Mouse (Mus musculus) neural tube, embryonic 13.5 days (tissue): ENCODE results near the gene Pax9. TPM values are rescaled to one million over a fixed set of nuclear protein-coding genes. Genes with fewer than 3 reads are reported as not detected.

Source experiments
- ATAC-seq: fragments of 200-750 bp; cut with Nextera tagmentation; 2 replicates; pipeline ENCODE4 v1.8.0; 2017; ENCODE audit warnings: low read depth, mild to moderate bottlenecking, moderate TSS enrichment, moderate library complexity
- H3K27ac ChIP-seq: fragments of 300-500 bp; sonication (generic); replicated peaks from 2 replicates; pipeline ENCODE4 v1.5.1; 2015; ENCODE audit warnings: moderate library complexity, mild to moderate bottlenecking, inconsistent platforms
- H3K27me3 ChIP-seq: fragments of 300-500 bp; sonication (generic); 2 replicates; pipeline ENCODE4 v1.6.1; 2015; ENCODE audit warnings: mild to moderate bottlenecking, inconsistent platforms
- H3K36me3 ChIP-seq: fragments of 300-500 bp; sonication (generic); 2 replicates; pipeline ENCODE4 v1.6.1; 2015; ENCODE audit warnings: mild to moderate bottlenecking, inconsistent platforms
- H3K4me1 ChIP-seq: fragments of 300-500 bp; sonication (generic); replicated peaks from 2 replicates; pipeline ENCODE4 v1.6.1; 2015; ENCODE audit warnings: inconsistent platforms
- H3K4me2 ChIP-seq: fragments of 300-500 bp; sonication (generic); 2 replicates; pipeline ENCODE4 v1.6.1; 2015; ENCODE audit warnings: inconsistent platforms, mild to moderate bottlenecking, moderate library complexity
- H3K4me3 ChIP-seq: fragments of 300-500 bp; sonication (generic); 2 replicates; pipeline ENCODE4 v1.5.1; 2015; ENCODE audit warnings: mild to moderate bottlenecking, inconsistent platforms
- H3K9ac ChIP-seq: fragments of 300-500 bp; sonication (generic); 2 replicates; pipeline ENCODE4 v1.6.1; 2015; ENCODE audit warnings: moderate library complexity, mild to moderate bottlenecking, inconsistent platforms
- H3K9me3 ChIP-seq: fragments of 300-500 bp; sonication (generic); 2 replicates; pipeline ENCODE4 v1.6.1; 2016; ENCODE audit warnings: inconsistent platforms
- whole genome bisulfite sequencing: fragments of 180-500 bp; shearing (Covaris S2); methylation state at CpG from one replicate; pipeline ENCODE4 v1.1.7; 2015; 5-methylcytosine and 5-hydroxymethylcytosine counted together
- polyA plus RNA-seq: library from polyadenylated mRNA; unstranded; fragments of >200 nt; fragmentation: Nextera tagmentation; extraction: Ambion mirVana; gene quantifications from 2 replicates; pipeline ENCODE4 v1.2.1, GENCODE M21; 2015

The Pax9 gene
- polyA plus RNA-seq, 1 experiment from 2014 or later: 0.56 TPM

- H3K27me3 ChIP-seq: peaks cover 100% of the 10 kb centered on the region
- H3K9ac ChIP-seq: no peak overlapping the region
- peak overlapping the region; percentile 4; the same call in 1 of the 2 replicates for H3K4me2 ChIP-seq
- no peak overlapping the region for H3K27ac ChIP-seq
- H3K4me1 ChIP-seq: peaks cover 8% of the 10 kb centered on the region
- no peaks in the 10 kb centered on the region for H3K36me3 ChIP-seq
- no peaks in the 10 kb centered on the region for H3K9me3 ChIP-seq
- no peak overlapping the region for H3K4me3 ChIP-seq
- no peak for ATAC-seq
- 2% methylated on average over 16 of the region's 16 CpGs for WGBS
Measured at GRCm38 (mm10) chr12:56690366-56690765, 1.2 kb upstream of the Pax9 start.

GRCm38 (mm10) chr12:56691001-56691400 lies 566 bp upstream of the Pax9 start:
- no peak for ATAC-seq
- Histone ChIP-seq H3K4me2 (peak overlapping the region; percentile 30; the same call in 1 of the 2 replicates), H3K27ac (no peak overlapping the region), H3K9me3 (no peaks in the 10 kb centered on the region), H3K4me3 (peak overlapping the region; percentile 17; the same call in 1 of the 2 replicates), H3K27me3 (peaks cover 100% of the 10 kb centered on the region), H3K9ac (no peak overlapping the region), H3K36me3 (no peaks in the 10 kb centered on the region), H3K4me1 (peaks cover 14% of the 10 kb centered on the region)
- WGBS: 1% methylated on average over 12 of the region's 12 CpGs

GRCm38 (mm10) chr12:56692536-56692935 lies 969 bp downstream of the Pax9 start:
- Histone ChIP-seq H3K4me3 (no peak overlapping the region), H3K9me3 (no peaks in the 10 kb centered on the region)
- 2% methylated on average over 19 of the region's 19 CpGs for WGBS

GRCm38 (mm10) chr12:56693411-56694098 lies 2.0 kb downstream of the Pax9 start:
- no peak for ATAC-seq
- Histone ChIP-seq H3K9me3 (no peaks in the 10 kb centered on the region), H3K4me1 (peaks cover 25% of the 10 kb centered on the region), H3K27me3 (peaks cover 100% of the 10 kb centered on the region), H3K9ac (no peak overlapping the region), H3K36me3 (no peaks in the 10 kb centered on the region), H3K4me3 (no peak overlapping the region), H3K4me2 (no peak overlapping the region), H3K27ac (no peak overlapping the region)
- 9% methylated on average over 14 of the region's 14 CpGs for WGBS

More at GRCm38 (mm10) chr12:56692536-56692935, 969 bp downstream of the Pax9 start:
- H3K9ac ChIP-seq: no peak overlapping the region
- peaks cover 25% of the 10 kb centered on the region for H3K4me1 ChIP-seq
- ATAC-seq: no peak
- no peak overlapping the region for H3K27ac ChIP-seq
- peak overlapping the region; percentile 1; the same call in 1 of the 2 replicates for H3K4me2 ChIP-seq
- H3K27me3 ChIP-seq: peaks cover 100% of the 10 kb centered on the region
- H3K36me3 ChIP-seq: no peaks in the 10 kb centered on the region

- H3K4me3 ChIP-seq: no peak overlapping the region
- peaks cover 25% of the 10 kb centered on the region for H3K4me1 ChIP-seq
- H3K27me3 ChIP-seq: peaks cover 98% of the 10 kb centered on the region
- no peak overlapping the region for H3K4me2 ChIP-seq
- no peak for ATAC-seq
- H3K27ac ChIP-seq: no peak overlapping the region
- WGBS: 2% methylated on average over 14 of the region's 14 CpGs
- H3K36me3 ChIP-seq: no peaks in the 10 kb centered on the region
- no peaks in the 10 kb centered on the region for H3K9me3 ChIP-seq
- H3K9ac ChIP-seq: no peak overlapping the region
Measured at GRCm38 (mm10) chr12:56694361-56694760, 2.8 kb downstream of the Pax9 start.

- Histone ChIP-seq H3K4me2 (peak overlapping the region; percentile 41), H3K27me3 (peaks cover 98% of the 10 kb centered on the region), H3K9me3 (no peaks in the 10 kb centered on the region), H3K4me3 (peak overlapping the region; percentile 29; the same call in 1 of the 2 replicates), H3K27ac (no peak overlapping the region), H3K4me1 (peaks cover 25% of the 10 kb centered on the region), H3K36me3 (no peaks in the 10 kb centered on the region), H3K9ac (no peak overlapping the region)
- ATAC-seq: no peak
- 2% methylated on average over 11 of the region's 11 CpGs for WGBS
Measured at GRCm38 (mm10) chr12:56694936-56695335, 3.4 kb downstream of the Pax9 start.

- H3K9me3 ChIP-seq: no peaks in the 10 kb centered on the region
- ATAC-seq: peak; percentile 84
- H3K4me3 ChIP-seq: peak overlapping the region; percentile 29
- peaks cover 98% of the 10 kb centered on the region for H3K27me3 ChIP-seq
- H3K27ac ChIP-seq: no peak overlapping the region
- H3K4me2 ChIP-seq: peak overlapping the region; percentile 41
- H3K9ac ChIP-seq: no peak overlapping the region
- H3K4me1 ChIP-seq: peaks cover 25% of the 10 kb centered on the region
- WGBS: under 1% methylated on average over 41 of the region's 41 CpGs
- H3K36me3 ChIP-seq: no peaks in the 10 kb centered on the region
Measured at GRCm38 (mm10) chr12:56695358-56696173, 4.0 kb downstream of the Pax9 start.

GRCm38 (mm10) chr12:56696174-56697010 lies 4.8 kb downstream of the Pax9 start:
- ATAC-seq: no peak
- peaks cover 98% of the 10 kb centered on the region for H3K27me3 ChIP-seq
- H3K36me3 ChIP-seq: no peaks in the 10 kb centered on the region
- WGBS: under 1% methylated on average over 57 of the region's 57 CpGs
- H3K27ac ChIP-seq: no peak overlapping the region
- peaks cover 24% of the 10 kb centered on the region for H3K4me1 ChIP-seq
- H3K9me3 ChIP-seq: no peaks in the 10 kb centered on the region
- H3K9ac ChIP-seq: peak overlapping the region; percentile 22; the same call in 1 of the 2 replicates
- H3K4me3 ChIP-seq: peak overlapping the region; percentile 29
- H3K4me2 ChIP-seq: peak overlapping the region; percentile 41

- peak overlapping the region; percentile 41 for H3K4me2 ChIP-seq
- no peaks in the 10 kb centered on the region for H3K36me3 ChIP-seq
- no peak overlapping the region for H3K9ac ChIP-seq
- peak overlapping the region; percentile 29 for H3K4me3 ChIP-seq
- ATAC-seq: no peak
- peaks cover 96% of the 10 kb centered on the region for H3K27me3 ChIP-seq
- 1% methylated on average over 36 of the region's 36 CpGs for WGBS
- H3K9me3 ChIP-seq: no peaks in the 10 kb centered on the region
- H3K4me1 ChIP-seq: peaks cover 20% of the 10 kb centered on the region
- H3K27ac ChIP-seq: no peak overlapping the region
Measured at GRCm38 (mm10) chr12:56697011-56697740, 5.6 kb downstream of the Pax9 start.

GRCm38 (mm10) chr12:56697785-56698184 lies 6.2 kb downstream of the Pax9 start:
- H3K4me3 ChIP-seq: peak overlapping the region; percentile 29; the same call in 1 of the 2 replicates
- H3K27me3 ChIP-seq: peaks cover 96% of the 10 kb centered on the region
- H3K9me3 ChIP-seq: no peaks in the 10 kb centered on the region
- H3K9ac ChIP-seq: no peak overlapping the region
- peak overlapping the region; percentile 41; the same call in 1 of the 2 replicates for H3K4me2 ChIP-seq
- under 1% methylated on average over 12 of the region's 12 CpGs for WGBS
- no peaks in the 10 kb centered on the region for H3K36me3 ChIP-seq
- H3K27ac ChIP-seq: no peak overlapping the region
- ATAC-seq: no peak
- H3K4me1 ChIP-seq: peaks cover 20% of the 10 kb centered on the region
